Mouse (Mus musculus): ENCODE measurements around the gene Aox3. TPM values are rescaled to one million over a fixed set of nuclear protein-coding genes. Genes with fewer than 3 reads are reported as not detected.

Gene Aox3
- under 1 TPM; 0.16 to 0.38 TPM for total RNA-seq (2021)
- long read RNA-seq, experiment 1, result 0 reads
- long read RNA-seq, experiment 2, result 0 reads

GRCm38 (mm10) chr1:58112880-58113279 lies at the start of gene Aox3:
Aox3 (plus strand) TSS chr1:58113130.
- DNase-seq, result peak; percentile 84

- DNase-seq, result no peak
These were observed 47.8 kb upstream of the Aox3 start for GRCm38 (mm10) chr1:58065151-58065550.

- DNase-seq, result no peak
These were observed 47.3 kb upstream of the Aox3 start for GRCm38 (mm10) chr1:58065606-58066005.

GRCm38 (mm10) chr1:58069181-58069580 lies 43.7 kb upstream of the Aox3 start:
- no peak for DNase-seq

DNA sequence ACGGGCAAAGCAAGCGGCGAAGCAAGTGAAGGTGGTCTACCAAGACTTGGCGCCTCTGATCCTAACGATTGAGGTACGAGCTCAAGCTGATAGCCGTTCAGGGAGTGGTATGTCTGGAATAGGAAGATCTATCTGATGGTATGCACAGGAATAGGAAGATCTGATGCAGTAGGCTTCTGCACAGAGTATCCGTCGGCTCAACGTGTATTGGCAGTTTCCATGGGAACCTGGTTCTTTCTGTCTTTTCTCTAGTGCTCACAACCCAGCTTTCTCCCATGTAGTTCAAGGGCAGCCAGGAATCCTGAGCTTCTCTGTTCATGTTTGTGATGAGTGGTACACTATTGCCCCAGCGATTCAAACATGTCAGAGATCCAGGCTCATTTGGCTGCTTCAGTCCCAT lies 42.8 kb upstream of the Aox3 start:
- DNase-seq, result no peak

GRCm38 (mm10) chr1:58071006-58071405 lies 41.9 kb upstream of the Aox3 start:
- DNase-seq, result no peak

DNA sequence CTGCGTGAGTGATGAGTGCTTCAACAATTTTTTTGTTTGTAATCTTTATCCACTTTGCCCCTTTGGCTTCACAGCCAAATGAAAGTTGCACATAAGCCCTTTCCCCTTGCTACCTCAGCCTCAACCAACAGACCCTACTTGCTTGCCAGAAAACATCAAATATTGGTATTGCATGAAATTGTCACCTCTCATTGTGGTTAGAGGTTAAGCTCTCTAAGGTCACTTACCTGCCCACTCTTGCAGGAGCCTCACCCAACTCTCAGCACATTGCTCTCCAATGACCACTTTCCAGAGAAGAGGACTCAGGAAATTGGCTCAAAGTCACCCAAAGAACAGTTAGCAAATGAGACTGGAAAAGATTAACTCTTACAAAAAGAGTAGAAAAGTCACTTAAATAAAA lies 41.4 kb upstream of the Aox3 start:
- no peak for DNase-seq

DNA sequence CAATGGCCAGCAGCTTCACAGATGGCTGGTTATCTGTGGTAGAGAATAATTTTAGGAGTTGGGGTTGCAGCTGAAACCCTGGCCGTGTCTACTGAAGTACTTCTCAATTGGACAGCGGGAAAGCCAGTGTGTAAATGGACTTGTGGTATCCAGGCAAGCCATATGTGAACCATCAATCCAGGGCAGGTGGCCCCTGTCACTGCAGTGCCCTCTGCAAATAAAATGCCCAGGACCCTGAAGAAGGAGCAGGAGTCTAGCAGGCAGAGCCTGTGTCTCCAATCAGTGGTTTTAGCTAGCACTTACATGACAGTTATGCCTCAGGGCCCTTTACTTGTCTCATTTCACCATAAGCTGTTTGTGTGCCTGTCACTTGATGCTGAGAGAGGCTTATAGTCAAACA lies 40.5 kb upstream of the Aox3 start:
- no peak for DNase-seq

DNA sequence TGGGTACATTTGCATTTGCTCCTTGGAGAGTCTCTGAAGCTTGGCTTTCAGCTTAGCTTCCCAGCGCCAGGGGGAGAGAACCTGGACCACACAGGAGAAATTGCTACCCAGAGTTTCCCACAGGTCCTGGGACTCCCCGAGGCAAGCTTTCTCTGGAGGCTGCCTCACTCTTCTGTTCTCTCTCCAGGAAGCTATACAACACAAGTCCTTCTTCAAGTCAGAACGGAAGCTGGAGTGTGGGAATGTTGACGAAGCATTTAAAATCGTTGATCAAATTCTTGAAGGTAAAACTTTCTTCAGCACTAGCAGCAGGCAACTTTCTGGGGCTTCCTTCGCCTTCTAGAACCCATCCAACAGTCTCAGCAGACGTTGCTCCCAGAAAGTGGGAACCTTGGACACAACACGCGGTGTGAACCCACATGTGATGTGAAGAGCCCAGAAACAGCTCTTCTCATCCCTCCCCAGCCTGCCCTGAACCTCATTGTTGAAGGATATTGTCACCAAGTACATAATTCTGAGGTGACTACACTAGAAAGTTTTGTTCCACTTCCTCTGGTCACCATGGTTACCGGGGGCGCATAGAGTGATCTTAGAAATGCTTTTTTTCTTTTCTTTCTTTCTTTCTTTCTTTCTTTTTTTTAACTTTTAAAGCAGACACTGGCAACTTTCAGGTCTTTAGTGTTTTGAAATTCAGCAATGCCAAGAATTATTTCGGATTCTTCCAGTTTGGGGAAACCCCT lies 39.8 kb upstream of the Aox3 start:
- no peak for DNase-seq

GRCm38 (mm10) chr1:58074266-58074665 lies 38.7 kb upstream of the Aox3 start:
- no peak for DNase-seq

DNA sequence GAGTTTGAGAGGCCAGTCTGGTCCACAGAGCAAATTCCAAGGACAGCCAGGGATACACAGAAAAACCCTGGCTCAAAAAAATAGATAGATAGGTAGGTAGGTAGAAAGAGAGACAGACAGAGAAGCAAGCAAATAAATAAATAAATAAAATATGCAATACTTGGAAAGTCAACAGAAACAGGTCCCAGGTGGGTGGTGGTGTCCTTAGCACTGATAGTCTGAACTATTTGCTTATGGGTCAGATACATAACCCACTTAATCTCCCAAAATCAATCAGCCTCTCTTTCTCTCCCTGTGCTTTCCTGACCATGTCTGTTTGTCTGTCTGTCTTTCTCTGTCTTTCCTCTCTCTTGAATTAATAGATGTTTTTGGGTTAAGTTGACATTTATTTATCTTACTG lies 35.0 kb upstream of the Aox3 start:
- no peak for DNase-seq

DNA sequence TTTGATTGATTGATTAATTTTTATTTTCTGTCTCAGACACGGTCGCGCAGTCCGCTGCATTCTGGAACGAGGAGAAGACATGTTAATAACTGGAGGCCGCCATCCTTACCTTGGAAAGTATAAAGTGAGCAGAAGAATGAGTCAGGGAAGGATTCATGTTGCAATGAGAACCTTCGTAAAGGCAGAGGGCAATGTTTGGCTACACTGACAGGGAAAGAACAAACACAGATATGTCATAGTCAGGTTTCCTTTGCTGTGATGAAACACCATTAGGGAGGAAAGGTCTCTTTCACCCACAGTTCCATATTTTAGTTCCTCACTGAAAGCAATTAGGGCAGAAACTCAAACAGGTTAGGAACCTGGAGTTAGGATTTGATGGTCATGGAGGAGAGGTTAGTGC lies 34.5 kb upstream of the Aox3 start:
- DNase-seq, result no peak

DNA sequence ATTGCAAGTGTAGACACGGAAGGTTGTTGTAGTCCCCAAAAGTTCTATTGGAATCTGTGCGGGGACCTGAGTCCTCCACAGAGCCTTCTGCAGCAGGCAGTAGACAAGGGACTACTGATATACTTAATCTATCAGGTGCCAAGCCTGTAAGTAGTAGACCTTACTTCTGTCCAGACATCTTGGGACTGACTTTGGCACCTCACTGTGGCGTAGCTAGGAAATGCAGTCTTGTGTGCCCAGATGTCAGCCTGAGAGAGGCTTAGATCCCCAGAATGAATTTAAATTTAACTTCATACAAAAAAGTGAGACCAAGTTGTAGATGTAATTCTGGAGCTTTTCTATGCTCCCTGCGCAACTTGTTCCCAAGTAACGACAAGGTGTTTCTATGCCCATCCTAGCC lies 33.2 kb upstream of the Aox3 start:
- DNase-seq, result no peak

GRCm38 (mm10) chr1:58080446-58080845 lies 32.5 kb upstream of the Aox3 start:
- no peak for DNase-seq

DNA sequence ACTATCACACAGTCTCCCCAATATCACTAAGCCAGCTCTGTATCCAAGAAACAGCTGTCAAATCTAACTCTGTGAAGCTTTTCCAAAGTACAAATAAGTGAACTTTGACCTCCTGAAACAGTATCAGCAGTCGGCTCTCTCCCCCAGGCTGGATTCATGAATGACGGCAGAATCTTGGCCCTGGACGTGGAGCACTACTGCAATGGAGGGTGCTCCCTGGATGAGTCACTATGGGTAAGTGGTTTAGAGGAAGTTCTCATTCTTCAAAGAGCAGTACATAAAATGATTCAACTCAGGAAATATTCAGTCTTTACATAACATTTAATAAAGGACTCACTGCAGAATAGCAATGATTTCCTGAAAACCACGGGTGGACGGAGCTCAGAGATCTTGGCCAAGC lies 31.6 kb upstream of the Aox3 start:
- no peak for DNase-seq

DNA sequence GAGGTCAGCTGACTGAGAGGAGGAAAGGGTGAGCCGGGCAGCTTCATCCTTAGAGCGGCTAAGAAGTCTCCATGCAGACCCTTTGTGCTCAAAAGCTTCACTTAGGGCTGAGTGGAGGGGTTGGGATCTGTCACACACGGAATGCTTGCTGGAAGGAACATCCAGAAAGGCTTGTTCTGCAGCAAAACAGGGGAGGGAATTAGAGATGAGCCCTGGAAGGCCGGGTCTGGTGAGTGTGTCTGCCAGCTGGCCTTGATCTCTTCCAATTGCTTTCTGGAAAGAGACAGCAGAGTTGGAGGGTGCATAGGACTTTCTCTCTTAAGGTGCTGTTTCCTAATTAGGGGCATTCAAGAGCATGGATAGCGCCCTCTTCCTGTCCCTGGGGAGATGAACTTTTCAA lies 23.6 kb upstream of the Aox3 start:
- peak; percentile 29 for DNase-seq

DNA sequence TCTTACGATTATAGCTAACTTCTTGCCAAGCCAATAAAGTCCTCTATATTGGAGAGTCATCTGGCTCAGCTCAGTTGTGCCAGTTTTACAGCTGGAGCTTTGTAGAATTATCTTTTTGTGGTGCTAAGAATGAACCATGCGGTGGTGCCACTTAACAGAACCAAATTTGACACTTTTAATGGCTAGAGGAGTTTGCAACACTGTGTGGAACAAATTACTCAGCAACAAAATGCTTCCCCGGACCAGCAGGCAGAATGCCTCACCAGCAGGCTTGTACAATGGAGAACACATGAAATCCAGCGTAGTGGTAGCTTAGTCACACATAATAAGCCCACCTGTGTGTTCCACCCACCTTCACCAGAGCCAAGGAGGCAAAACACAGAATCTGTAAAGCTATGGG lies 22.7 kb upstream of the Aox3 start:
- DNase-seq, result no peak

GRCm38 (mm10) chr1:58091213-58091612 lies 21.7 kb upstream of the Aox3 start:
- DNase-seq, result no peak

- DNase-seq, result no peak
These were observed 20.9 kb upstream of the Aox3 start for GRCm38 (mm10) chr1:58091992-58092560.

DNA sequence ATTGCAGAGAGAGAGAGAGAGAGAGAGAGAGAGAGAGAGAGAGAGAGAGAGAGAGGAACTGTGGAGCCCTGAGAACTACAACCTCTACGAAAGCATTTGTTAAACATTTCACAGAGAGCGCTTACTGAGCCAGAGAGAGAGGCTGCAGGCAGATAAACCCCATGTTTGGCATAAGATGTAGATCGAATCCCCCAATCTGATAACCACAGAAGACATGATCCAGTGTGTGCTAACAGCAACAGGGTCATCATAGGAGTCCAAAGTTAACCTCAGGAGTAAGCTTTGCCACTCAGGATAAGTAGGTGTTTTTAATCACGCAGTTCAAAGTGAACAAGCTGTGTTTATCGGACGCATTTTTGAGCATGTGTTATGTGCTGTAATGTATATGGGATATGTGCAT lies 15.6 kb upstream of the Aox3 start:
- no peak for DNase-seq

DNA sequence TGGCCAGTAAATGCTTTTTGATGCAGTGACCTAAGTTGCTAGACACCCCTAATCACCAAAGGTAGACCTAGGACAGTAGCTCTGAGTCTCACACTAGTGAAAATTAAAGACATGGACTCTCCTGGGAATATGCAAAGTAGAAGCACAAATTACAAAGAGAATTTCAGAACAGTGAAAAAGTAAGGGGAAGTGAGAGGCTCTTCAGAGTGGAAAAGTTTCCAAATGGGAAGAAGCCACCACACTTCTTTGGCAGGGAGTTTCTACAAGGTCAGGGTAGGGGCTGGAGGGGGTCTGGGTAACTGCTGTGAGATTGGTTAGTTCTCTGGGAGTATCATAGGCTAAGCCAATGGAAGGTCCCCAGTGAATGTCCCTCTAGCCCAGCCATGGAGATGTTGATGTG lies 13.8 kb upstream of the Aox3 start:
- DNase-seq, result no peak

GRCm38 (mm10) chr1:58101531-58102146 lies 11.3 kb upstream of the Aox3 start:
- no peak for DNase-seq

- DNase-seq, result no peak
These were observed 10.4 kb upstream of the Aox3 start for GRCm38 (mm10) chr1:58102494-58102893.

GRCm38 (mm10) chr1:58105685-58106084 lies 7.2 kb upstream of the Aox3 start:
- no peak for DNase-seq

Measured in gastrocnemius, postnatal 10 days (tissue).